Mouse (Mus musculus) regulatory T cell (primary cell): ENCODE measurements around the gene Slc47a2.
"Not testable (repeated sequence)": the region's sequence is repeated elsewhere in the genome, so short reads cannot be mapped to it uniquely, and the experiment has no call there.

Experiments
- in situ Hi-C: fragments of 300-600 bp; cut with MboI, MseI; formaldehyde crosslinking; loops from one replicate; pipeline ENCODE4 v1.15.1; 2025; ENCODE audit warnings: high pct_unique_total_duplicates

Gene Slc47a2

GRCm38 (mm10) chr11:61346133-61346532, 3.5 kb upstream of the Slc47a2 start:
- in situ Hi-C loops = no loop called here

DNA sequence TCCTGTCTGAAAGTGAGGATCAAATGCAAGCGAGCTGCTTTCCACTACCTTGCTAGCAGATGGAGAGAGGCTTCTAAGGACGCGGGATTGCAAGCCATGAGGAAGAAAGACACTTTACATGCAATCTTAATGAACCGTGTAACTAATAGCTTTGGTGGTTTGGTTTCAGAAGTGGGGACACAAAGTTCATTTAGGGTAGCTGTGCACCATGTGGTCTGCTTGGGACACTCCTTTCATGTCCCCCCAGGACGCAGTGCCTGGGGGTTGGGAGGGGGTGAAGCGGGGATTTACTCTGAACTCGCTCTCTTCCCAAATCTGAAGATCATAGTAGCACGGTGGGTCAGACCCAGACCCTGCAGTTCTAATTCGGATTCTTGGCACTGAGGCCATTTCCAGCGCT, 689 bp downstream of the Slc47a2 start:
- in situ Hi-C loops = loop anchor here (5.0 kb wide), 1 partner anchor 95 kb away; no protein-coding TSS in a partner anchor

GRCm38 (mm10) chr11:61341233-61341632, 1.4 kb downstream of the Slc47a2 start:
- in situ Hi-C loops = loop anchor here (5.0 kb wide), 1 partner anchor 94 kb away; no protein-coding TSS in a partner anchor

DNA sequence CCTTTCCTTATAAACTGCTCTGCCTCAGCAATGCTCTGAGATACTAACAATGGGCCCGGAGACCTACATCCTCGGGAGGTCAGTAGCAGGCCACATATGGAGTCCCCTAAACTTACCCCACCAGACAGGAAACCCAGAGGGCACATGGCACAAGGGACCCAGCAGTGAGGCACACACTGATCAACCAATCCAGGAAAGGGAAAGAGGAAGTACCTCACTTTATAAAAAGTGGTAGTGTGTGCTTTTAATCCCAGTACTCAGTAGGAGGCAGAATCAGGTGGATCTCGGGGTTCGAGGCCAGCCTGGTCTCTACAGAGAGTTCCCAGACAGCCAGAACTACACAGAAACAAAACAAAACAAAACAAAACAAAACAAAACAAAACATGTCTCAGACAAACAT, 2.3 kb downstream of the Slc47a2 start:
- in situ Hi-C loops = loop anchor here (5.0 kb wide), 1 partner anchor 93 kb away; no protein-coding TSS in a partner anchor

DNA sequence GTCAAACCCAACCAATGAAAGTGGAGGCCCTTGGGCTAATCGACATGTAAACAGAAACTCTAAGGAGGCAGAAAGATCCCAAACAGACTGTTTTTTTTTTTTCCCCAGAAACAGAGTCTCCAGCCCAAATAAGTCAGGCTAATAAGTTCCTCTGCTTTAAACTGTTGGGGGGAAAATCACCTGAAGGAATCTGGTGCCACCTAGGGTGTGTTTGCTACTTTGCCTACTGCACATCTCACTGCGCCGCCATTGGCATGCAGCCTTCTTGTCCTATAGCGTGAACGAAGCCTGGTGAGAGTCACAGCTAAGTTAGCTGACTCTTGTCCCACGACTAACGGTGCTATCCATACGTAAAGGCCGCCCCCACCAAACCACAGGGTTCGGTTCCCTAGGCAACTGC, 5.1 kb downstream of the Slc47a2 start:
- in situ Hi-C loops = no loop called here

DNA sequence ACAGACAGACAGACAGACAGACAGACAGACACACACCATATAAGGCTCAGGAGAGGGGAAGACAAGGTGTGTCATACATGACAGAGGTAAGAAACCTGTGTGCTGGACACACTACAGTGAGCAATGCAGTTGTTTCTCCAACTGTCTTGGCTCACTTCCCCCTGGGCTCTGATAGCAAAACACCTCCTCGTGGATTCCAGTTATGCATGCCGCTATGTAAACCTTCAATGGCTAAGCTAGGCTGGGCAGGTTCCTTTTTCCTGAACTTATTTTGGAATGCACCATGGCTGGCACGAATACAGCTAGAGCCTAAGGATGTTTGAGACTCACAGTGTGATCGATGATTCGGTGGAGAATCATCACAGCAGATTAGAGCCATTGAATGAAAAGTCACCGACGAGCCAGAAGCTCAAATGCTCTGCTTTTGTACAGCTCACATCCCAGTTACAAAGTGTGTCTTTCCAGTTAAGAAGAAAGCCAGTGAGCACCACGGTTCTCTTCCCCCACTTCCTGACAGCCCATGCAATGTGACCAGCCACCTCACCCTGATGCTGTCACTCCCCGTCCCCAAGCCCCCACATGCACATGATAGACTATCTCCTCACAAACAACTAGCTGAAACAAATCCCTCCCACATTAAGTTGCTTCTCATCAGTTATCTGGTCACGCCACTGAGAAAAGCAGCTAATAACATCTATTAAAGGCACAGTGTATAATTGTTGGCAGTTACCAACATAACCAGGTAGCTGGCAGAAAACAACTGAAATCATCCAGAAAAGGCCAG, 21.6 kb downstream of the Slc47a2 start:
- in situ Hi-C loops = no loop called here

DNA sequence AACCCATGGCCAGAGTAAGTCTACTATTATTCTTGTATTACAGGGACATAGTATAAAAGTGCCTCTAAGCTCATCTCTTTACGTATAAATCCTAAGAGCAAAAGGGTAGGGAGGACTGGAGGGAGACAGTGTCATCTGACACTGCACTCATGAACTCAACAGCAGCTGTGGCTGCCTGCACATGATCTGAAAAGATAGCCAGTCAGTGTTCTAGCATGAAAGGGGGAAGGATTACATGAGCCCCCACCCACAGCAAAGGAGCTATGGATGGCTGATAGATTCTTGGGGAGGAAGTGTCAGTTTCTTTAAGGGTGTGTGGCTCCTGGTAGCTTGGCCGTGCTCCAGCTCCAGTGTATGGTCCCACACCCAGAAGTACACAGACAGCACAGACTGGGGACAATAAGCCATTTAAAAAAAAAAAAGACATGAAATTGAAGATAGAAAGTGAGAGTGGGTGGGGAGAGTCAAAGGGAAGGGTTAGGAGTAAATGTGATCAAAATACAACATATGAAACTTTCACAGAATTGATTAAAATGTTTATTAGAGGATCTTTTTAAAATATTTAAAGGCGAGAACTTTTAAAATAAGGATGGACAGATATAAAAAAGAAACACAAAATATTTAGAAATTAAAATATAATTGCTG, 22.6 kb downstream of the Slc47a2 start:
- in situ Hi-C loops = no loop called here

- in situ Hi-C loops = no loop called here
These were observed 23.3 kb downstream of the Slc47a2 start for GRCm38 (mm10) chr11:61319233-61319922.

DNA sequence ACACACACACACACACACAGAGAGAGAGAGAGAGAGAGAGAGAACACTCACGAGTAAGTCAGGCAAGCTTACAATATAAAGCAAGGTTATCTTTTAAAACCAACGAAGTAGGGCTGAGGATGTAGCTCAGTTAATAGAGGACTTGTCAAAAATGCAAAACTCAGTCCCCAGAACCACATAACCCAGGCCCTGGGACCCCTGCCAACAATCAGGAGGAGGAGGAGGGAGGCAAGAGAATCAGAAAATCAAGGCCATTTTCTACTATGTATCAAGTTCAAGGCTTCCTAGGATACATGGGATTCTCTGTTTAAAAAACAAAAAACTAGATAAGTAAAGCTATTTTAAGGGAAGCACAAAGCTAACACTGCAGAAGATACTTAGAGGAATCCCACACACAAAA, 25.8 kb downstream of the Slc47a2 start:
- in situ Hi-C loops = no loop called here

- in situ Hi-C loops = no loop called here
These were observed 32.3 kb downstream of the Slc47a2 start for GRCm38 (mm10) chr11:61310321-61310720.

DNA sequence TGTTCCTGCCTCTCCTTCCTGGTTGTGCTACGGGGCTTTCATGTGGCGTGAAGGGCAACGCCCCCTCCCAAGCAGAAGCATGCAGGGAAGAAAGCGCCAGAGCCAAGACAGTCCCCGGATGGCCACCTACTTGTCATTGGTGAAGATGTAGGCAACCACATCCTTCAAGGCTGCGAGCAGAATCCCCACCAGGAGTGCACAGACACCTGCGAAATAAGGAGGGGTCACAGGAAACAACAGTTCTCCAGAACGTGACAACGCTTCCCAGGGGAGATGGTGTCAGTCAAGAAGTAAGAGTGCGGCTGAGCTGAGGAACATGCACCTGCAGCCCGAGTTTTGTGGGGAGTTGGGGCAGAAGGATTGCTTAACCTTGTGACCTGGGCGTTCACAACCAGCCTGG, 32.8 kb downstream of the Slc47a2 start:
- in situ Hi-C loops = no loop called here

DNA sequence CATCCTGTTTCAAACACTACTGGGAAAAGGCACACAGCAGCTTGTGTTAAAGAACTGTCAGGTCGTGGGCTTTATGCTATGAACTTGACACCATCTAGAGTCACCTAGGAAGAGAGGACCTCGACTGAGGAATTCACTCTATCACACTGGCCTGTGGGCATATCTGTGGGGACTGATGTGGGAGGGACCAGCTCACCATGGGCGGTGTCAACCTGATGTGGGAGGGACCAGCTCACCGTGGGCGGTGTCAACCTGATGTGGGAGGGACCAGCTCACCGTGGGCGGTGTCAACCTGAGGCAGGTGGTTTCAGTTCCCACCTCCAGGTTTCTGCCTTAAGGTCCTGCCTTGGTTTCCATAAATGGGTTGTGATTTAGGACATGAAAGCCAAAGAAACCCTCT, 34.9 kb downstream of the Slc47a2 start:
- in situ Hi-C loops = no loop called here

GRCm38 (mm10) chr11:61305377-61305776, 37.3 kb downstream of the Slc47a2 start:
- in situ Hi-C loops = no loop called here

GRCm38 (mm10) chr11:61304535-61304934, 38.1 kb downstream of the Slc47a2 start:
- in situ Hi-C loops = not testable (repeated sequence)

- in situ Hi-C loops = no loop called here
These were observed 41.8 kb downstream of the Slc47a2 start for GRCm38 (mm10) chr11:61300716-61301392.

GRCm38 (mm10) chr11:61300205-61300604, 42.5 kb downstream of the Slc47a2 start:
- in situ Hi-C loops = no loop called here

GRCm38 (mm10) chr11:61297901-61298300, 44.8 kb downstream of the Slc47a2 start:
- in situ Hi-C loops = no loop called here

GRCm38 (mm10) chr11:61297326-61297725, 45.3 kb downstream of the Slc47a2 start:
- in situ Hi-C loops = no loop called here

- in situ Hi-C loops = no loop called here
These were observed 46.1 kb downstream of the Slc47a2 start for GRCm38 (mm10) chr11:61296556-61296955.

- in situ Hi-C loops = no loop called here
These were observed 47.1 kb downstream of the Slc47a2 start for GRCm38 (mm10) chr11:61295556-61295955.

DNA sequence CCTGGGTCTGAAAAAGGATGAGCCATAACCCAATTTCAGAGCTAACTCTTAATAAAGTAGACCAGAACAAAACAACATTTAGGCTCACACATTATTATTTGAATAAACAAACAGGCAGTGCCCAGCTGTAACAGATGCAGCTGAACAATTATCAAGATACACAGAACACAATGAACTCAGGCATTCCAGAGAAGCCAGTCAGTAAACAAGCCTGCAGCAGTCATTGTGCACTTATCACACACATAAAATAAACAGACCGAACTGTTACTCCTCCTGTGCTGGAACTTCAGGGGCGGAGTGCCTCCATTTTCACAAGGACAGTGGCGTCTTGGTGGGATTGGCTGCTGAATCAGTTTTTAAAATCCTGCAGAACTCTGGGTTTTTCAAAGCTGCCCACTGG, 48.2 kb downstream of the Slc47a2 start:
- in situ Hi-C loops = no loop called here

DNA sequence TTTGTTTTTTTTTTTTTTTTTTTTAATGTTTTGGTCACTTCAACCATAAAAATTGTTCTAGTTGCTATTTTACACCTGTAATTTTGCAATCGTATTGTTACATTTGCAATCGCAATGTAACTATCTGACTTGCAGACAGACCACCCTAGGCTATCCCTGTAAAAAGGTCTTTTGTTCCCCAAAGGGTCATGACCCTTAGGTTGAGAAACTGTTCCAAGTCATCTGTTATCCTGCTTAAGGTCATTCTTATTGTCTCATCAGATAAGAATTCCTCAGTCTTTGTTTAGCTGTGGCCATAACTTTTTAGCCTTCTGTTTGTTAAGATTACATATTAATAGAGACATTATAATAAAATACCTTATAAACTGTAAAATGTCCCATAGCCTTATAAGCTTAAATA, 49.4 kb downstream of the Slc47a2 start:
- in situ Hi-C loops = no loop called here
